Mouse (Mus musculus) left cerebral cortex, adult 18-20 months (tissue): Measurements from ENCODE around the gene Pds5a. TPM values are rescaled to one million over a fixed set of nuclear protein-coding genes. Genes with fewer than 3 reads are reported as not detected.
"Not testable (repeated sequence)": the region's sequence is repeated elsewhere in the genome, so short reads cannot be mapped to it uniquely, and the experiment has no call there.

Experiments
- DNase-seq, 2 experiments: peaks; one replicate each; pipeline ENCODE4 v3.0.0; 2021 to 2022; ENCODE audit warnings: low spot score in 2 of 2, mixed read lengths in 1 of 2
- long read RNA-seq, 2 experiments: library from polyadenylated mRNA; stranded (forward); transcript quantifications; one replicate each; pipeline ENCODE4 v2.0.0; 2021
- total RNA-seq, 2 experiments: library from RNA; stranded (reverse); gene quantifications; 2 replicates each; pipeline ENCODE4 v1.2.3; 2021

Pds5a gene
- 10 to 100 TPM; 81.2 to 81.7 TPM for total RNA-seq
- long read RNA-seq, experiment 1, full-length matches to known transcripts = 3 of 13 reads
- long read RNA-seq, experiment 1, partial matches to known transcripts = 4 of 13 reads
- long read RNA-seq, experiment 1, other reads (novel, unspliced or antisense) = 6 of 13 reads
- long read RNA-seq, experiment 2, full-length matches to known transcripts = 3 of 9 reads
- long read RNA-seq, experiment 2, partial matches to known transcripts = 2 of 9 reads
- long read RNA-seq, experiment 2, other reads (novel, unspliced or antisense) = 4 of 9 reads

DNA sequence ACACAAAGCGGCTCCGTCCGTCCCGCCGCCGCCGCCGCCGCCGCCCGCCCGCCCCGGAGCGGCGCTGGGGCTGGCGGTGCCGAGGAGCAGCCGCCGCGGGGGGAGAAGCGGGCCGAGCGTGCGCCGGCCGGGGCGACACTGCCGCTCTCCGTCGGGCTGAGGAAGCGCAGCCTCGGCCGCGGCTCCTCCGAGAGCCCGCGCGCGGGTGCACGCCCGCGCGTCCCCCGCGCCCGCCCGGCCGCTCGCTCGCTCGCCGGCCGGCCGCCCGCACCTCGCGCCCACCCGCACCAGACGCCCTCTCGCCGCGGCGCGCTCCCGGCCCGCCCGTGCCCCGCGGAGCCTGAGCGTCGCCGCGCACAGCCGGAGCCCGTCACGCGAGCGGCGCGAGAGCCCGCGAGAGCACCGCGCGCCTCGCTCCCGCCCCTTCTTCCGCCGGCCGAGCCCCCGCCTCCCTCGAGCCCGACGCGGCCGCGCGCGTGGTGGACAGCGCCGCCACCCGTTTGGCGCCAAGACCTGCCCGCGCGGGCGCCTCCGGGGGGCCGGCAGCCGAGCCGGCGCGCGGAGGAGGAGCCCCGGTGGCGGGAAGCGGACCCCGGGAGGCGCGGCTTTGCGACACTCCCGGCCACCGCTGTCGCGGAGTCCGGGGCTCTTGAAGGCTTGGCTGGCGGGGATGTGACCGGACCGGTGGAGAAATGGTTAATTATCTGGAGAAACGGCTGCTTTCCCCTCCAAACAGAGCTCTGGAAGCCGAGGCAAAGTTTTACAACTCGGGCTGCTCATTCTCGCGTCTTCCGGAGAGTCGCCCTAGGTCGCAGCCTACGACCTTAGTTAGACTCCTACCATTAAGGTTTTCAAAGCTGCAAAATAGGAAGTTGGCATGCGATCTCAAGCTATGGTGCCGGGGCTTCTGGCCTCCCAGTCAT is at the start of gene Pds5a:
TSS of gene Pds5a (minus strand) at position 438 of the 923 bp plus-strand sequence.
- peak; percentile 73 to 87 for DNase-seq

DNA sequence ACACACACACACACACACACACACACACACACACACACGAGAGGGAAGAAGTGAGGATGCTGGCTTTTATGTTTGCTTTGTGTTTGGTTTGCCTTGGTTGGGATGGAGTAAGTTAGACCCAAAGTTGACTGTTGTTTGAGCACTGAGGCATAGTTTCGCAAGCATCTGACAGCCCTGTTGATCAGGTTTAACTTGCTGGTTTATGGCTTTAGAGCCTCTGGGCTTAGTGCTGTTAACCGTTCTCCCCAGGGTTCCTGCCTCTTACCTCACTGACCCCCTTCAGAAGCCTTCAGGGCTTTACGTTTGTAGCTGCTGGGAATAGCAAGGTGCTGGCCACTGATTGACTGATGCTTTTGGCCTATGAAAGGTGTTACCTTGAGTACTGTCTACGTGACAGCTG is 48.8 kb upstream of the Pds5a start:
- DNase-seq = no peak

- DNase-seq = no peak
Measured at GRCm38 (mm10) chr5:65739366-65739765, 41.3 kb upstream of the Pds5a start.

DNA sequence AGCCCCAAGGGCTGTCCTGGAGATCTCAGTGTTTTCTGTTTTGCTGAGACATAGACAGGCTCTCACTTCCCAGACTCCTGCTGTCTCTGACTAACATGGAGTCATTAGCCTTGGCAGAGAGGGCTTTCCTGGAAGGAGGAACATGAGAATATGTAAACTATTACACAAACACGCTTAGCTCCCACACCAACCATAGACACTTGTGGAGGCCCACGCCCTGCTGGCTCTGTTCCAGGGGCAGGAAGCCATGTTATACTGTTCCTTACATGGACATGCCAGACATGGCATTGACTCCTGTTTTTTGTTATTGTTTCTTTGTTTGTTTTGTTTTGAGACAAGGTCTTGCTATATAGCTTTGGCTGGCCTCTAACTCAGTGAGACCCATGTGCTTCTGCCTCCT is 37.5 kb upstream of the Pds5a start:
- no peak for DNase-seq

DNA sequence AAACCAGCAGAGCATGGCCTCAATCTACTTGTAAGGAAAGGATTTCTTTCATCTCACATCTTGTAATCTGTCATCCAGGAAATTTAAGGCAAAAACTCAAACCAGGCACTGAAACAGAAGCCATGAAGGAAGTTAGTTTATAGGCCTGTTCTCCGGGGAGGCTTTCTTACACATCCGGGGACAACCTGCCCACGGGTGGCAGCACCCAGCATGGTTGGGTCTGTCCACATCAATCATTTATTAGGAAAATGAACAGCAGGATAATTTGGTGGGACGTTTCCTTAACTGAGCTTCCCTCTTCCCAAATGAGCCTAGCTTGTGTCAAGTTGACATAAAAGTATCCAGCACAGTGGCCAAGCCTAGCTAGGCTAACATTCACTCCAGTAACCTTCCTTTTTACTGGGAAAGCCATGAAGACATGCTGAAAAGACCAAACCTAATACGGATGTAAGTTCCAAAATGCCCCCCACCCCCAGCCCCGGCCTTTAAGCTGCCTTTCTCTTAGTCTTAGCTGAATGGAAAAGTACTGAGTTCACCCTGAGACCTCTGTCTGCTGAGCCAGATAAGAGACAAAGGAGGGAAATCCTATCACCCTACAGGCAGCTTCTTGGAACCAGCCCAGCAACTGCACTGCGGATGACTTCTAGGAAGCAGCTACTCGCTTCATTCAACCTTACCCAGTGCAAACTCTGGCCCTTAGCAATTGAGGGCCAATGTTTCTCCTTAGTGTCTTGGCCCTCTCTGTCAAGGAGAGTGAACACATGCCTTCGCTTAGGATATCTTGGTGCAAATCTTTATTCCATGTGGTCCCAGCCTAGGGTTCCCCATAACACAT is 33.3 kb upstream of the Pds5a start:
- no peak for DNase-seq

DNA sequence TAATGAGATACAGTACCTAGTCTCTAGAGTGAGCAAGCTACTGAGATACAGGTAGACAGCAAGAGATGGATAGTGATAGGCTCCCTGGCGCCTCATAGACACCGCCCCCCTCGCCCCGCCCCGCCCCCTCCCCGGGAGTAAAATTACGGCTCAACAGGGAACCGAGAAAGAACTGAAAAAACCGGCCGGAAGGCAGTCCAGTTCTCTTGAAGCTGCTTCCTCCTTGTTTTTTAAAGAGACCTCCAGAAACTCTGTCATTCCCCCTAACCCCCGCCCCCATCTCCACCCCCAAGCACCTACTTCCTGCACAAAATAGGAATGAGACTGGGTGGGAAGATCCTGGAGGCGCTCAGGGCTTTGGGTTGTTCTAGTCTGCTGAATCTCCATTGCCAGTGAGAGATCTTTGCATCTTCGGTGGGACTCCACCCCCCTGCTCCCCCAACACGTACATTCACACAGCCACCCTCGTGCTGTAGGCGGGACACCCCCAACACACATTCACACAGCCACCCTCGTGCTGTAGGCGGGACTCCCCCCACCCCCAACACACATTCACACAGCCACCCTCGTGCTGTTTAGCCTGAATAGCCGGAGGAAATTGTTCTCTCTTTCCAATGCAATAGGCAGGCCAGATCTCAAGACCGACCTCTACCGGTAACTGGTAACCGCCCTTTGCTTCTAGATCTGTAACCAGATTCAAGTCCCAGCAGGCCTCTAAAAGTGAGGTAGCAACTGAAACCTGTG is 26.4 kb upstream of the Pds5a start:
- DNase-seq = peak; percentile 18 to 34

- DNase-seq = no peak
Measured at GRCm38 (mm10) chr5:65718368-65718767, 20.3 kb upstream of the Pds5a start.

DNA sequence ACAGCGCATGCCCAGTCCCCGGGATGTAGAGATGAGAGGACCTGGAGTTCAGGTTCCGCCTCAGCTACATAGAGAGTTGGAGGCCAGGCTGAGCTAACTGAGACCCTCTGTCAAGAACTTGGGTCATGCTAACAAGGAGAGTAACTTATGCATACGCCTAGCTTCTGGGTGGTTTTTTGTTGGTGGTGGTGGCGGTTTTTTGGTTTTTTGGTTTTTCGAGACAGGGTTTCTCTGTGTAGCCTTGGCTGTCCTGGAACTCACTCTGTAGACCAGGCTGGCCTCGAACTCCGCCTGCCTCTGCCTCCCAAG is 19.8 kb upstream of the Pds5a start:
- not testable (repeated sequence) for DNase-seq

DNA sequence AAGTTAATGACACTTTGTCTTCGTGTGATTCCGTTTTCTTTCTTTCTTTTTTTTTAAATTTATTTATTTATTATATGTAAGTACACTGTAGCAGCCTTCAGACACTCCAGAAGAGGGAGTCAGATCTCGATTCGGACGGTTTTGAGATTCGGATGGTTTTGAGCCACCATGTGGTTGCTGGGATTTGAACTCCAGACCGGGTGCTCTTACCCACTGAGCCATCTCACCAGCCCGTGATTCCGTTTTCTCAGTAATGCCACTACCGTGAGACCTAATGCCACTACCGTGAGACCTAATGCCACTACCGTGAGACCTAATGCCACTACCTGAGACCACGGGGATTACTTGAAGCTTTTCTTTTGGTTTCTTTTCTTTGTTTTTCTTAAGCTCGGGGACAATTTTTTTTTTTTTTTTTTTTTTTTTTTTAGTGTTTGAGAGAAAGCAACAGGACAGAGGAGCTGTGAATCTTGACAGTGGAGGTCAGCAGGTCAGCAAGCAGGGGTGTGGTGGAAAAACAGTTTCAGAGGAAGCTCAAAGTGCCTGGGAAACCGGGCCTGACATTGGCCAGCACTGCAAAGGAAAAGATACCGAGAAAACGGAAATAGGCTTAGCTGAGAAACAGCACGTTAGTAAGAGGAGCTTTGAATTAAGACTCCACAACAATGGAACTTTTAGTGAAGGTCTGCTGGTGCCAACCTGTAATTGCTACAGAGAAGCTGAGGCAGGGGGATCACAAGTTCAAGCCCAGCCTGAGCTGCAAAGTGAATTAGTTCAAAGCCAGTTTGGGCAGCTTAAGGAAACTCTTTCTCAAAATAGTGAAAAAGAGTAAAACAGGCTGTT is 19.2 kb upstream of the Pds5a start:
- DNase-seq = no peak

DNA sequence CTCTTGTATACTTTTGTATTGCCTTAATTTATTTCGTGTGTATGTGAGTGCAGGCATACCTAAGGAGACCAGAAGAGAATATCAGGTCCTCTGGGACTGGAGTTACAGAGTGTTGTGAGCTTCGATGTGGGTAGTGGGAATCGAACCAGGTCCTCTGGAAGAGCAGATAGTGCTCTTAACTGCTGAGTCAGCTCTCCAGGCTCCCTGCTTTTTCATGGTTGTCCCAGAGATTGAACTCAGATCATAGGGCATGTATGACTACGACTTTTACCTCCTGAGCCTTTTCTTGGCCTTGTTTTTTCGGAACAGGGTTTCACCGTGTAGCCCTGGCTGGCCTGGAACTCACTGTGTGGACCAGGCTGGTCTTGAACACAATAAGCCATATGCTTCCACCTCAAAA is 17.0 kb upstream of the Pds5a start:
- no peak for DNase-seq

DNA sequence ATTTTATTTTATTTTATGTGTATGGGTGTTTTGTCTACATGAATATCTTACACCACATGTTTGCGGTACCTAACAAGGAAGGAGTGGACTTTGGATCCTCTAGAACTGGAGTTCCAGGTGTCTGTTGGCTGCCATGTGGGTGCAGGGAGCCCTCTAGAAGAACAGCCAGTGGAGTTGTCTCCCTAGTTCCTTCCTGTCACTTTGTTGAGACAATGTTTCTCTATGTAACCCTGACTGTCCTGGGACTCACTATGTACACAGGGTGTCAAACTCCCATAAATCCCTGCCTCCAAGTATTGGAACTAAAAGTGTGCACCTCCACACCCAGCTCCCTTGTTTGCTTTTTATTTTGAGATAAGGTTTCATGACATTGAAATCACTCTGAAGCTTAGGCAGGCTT is 13.4 kb upstream of the Pds5a start:
- no peak for DNase-seq

DNA sequence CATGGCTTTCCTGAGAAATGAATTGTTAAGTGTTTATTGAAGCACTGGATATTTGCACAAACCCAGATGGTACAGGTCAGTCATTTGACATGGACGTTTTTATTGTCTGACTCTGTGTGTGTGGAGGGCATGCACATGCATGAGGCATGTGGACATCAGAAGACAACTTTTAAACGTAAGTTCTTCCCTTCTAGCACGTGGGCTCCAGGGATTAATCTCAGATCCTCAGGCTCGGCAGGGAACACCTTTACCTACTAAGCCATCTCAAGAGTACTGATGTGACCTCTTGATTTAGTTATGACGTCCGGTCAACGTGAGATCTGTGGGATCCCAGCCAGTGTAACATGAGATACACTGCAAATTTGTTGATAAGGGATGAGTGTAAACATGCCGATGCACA is 12.2 kb upstream of the Pds5a start:
- no peak for DNase-seq

DNA sequence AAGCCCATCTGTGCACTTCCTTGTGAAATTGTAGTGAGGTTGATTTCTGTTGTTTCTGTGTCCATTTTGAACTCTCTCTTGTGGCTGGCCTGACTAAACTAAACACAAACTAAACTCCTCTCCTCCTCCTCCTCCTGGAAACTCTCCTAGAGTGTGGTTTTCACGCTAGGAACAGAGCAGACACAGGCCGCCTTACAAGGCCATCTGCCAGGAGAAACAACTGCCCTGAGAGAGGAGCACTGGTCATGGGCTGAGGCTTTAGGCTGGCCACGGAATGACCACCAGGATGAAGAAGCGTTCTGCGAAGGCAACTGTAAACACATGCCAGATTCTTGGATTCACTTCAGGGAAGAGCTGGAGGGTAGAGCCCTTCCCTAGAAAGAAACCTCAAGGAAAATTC is 8.9 kb upstream of the Pds5a start:
- DNase-seq = no peak

GRCm38 (mm10) chr5:65706171-65706570 is 8.1 kb upstream of the Pds5a start:
- no peak for DNase-seq

DNA sequence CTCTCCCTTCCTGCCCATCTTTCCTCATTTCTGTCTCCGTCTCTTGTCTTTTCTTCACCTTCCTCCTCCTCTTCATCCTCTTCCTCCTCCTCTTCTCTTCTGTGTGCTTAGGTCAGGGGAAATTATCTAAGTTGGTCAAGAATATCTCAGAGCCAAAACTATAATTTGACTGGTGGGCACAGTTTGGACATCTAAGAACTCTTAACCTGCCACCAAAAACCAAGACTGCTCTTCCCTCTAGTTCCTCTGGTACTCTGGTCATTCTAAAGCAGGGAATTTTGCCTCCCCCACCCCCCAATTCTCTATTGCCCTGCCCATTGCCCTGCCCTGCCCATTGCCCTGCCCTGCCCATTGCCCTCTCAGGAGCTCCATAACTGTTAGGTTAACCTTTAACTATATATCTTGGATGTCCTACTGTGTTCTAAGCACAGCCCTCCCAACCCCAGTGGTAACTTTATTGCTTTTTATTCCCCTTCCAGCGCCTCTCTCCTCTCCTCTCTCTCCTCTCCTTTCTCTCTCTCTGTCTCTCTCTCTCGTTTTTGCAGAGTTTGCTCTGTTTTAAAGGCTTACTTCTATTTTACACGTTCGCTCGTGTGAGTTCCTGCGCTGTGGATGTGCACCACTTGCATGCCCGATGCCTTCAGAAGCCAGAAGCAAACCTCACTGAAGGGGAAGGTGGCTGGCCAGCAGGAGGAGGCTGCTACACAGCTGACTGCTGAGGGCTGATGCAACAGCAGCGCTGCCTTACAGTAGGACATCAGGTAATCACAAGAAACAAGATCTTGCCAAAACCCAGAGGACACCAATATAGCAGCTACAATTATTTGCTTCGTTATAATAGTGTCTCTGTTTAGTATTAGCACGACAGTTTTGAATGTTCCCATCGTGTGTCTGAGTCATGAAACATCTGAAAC is 6.9 kb upstream of the Pds5a start:
- DNase-seq = no peak

GRCm38 (mm10) chr5:65703261-65703660 is 5.2 kb upstream of the Pds5a start:
- no peak for DNase-seq

GRCm38 (mm10) chr5:65700102-65700501 is 2.0 kb upstream of the Pds5a start:
- no peak for DNase-seq

DNA sequence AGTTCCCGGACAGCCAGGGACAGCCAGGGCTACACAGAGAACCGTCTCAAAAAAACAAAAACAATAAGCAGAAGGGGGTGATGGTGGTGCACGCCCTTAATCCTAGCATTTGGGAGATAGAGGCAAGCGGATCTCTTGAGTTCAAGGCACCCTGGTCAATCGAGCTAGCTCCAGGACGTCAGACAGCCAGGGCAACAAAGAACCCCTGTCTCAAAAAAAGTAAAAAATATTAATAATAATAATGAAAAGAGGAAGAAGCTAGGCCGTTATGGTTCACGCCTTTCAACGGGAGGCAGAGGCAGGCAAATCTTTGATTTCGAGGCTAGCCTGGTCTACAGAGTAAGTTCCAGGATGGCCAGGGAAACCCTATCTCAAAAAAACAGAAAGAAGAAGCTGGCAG is 1.1 kb upstream of the Pds5a start:
- DNase-seq = no peak

- no peak for DNase-seq
Measured at GRCm38 (mm10) chr5:65698759-65699136, 675 bp upstream of the Pds5a start.
